Mouse (Mus musculus) midbrain, embryonic 11.5 days (tissue): ENCODE measurements around the gene Ptprcap. TPM values are rescaled to one million over a fixed set of nuclear protein-coding genes. Genes with fewer than 3 reads are reported as not detected.

Experiments used
- ATAC-seq: fragments of 200-750 bp; cut with Nextera tagmentation; 2 replicates; pipeline ENCODE4 v1.8.0; 2017; ENCODE audit warnings: moderate TSS enrichment, moderate library complexity; ENCODE audit not compliant: low FRiP score
- DNase-seq: peaks from one replicate; pipeline ENCODE4 v3.0.0; 2015; ENCODE audit warnings: low spot score; ENCODE audit errors: missing footprints
- H3K27ac ChIP-seq: fragments of 300-500 bp; sonication (generic); 2 replicates; pipeline ENCODE4 v1.5.1; 2014; ENCODE audit warnings: low read depth, low read length
- H3K27me3 ChIP-seq: fragments of 300-500 bp; sonication (generic); 2 replicates; pipeline ENCODE4 v1.6.1; 2014; ENCODE audit warnings: mild to moderate bottlenecking, low read length, moderate library complexity, mixed read lengths; ENCODE audit not compliant: control insufficient read depth, insufficient read depth
- H3K36me3 ChIP-seq: fragments of 300-500 bp; sonication (generic); 2 replicates; pipeline ENCODE4 v1.6.1; 2014; ENCODE audit warnings: mild to moderate bottlenecking, low read length, moderate library complexity, mixed read lengths; ENCODE audit not compliant: control insufficient read depth, insufficient read depth
- H3K4me1 ChIP-seq: fragments of 300-500 bp; sonication (generic); 2 replicates; pipeline ENCODE4 v1.6.1; 2014; ENCODE audit warnings: low read length; ENCODE audit not compliant: control insufficient read depth, insufficient read depth
- H3K4me2 ChIP-seq: fragments of 300-500 bp; sonication (generic); 2 replicates; pipeline ENCODE4 v1.6.1; 2014; ENCODE audit warnings: mild to moderate bottlenecking, moderate library complexity
- H3K4me3 ChIP-seq: fragments of 300-500 bp; sonication (generic); 2 replicates; pipeline ENCODE4 v1.5.1; 2014; ENCODE audit warnings: low read depth, low read length
- H3K9ac ChIP-seq: fragments of 300-500 bp; sonication (generic); 2 replicates; pipeline ENCODE4 v1.6.1; 2014; ENCODE audit warnings: low read length
- H3K9me3 ChIP-seq: fragments of 300-500 bp; sonication (generic); 2 replicates; pipeline ENCODE4 v1.6.1; 2016; ENCODE audit warnings: low read length; ENCODE audit not compliant: control insufficient read depth
- WGBS: fragments of 180-500 bp; shearing (Covaris S2); extraction: QIAGEN DNeasy Blood & Tissue Kit; methylation state at CpG from one replicate; pipeline ENCODE4 v1.1.7; 2014; 5-methylcytosine and 5-hydroxymethylcytosine counted together
- polyA plus RNA-seq: library from polyadenylated mRNA; unstranded; fragments of >200 nt; fragmentation: Nextera tagmentation; extraction: Ambion mirVana; gene quantifications from 2 replicates; pipeline ENCODE4 v1.2.1, GENCODE M21; 2014

The Ptprcap gene
- polyA plus RNA-seq, 1 experiment from 2014 or later = 0.75 TPM

GRCm38 (mm10) chr19:4143759-4144268 lies 9.6 kb upstream of the Ptprcap start, which contains the start of gene Cabp4:
Gene Cabp4, minus strand, starts transcription at chr19:4144033.
- Histone ChIP-seq H3K27me3 (no peaks in the 10 kb centered on the region), H3K9me3 (no peaks in the 10 kb centered on the region), H3K36me3 (no peaks in the 10 kb centered on the region), H3K4me2 (no peak within 1 kb of the TSS), H3K4me3 (no peak within 1 kb of the TSS), H3K4me1 (peaks cover 8% of the 10 kb centered on the region), H3K27ac (no peak within 1 kb of the TSS), H3K9ac (no peak within 1 kb of the TSS)
- no peak for DNase-seq
- WGBS = 84% methylated on average over 7 of the region's 7 CpGs
- no peak for ATAC-seq

GRCm38 (mm10) chr19:4144550-4145498 lies 8.6 kb upstream of the Ptprcap start:
- Histone ChIP-seq H3K9me3 (no peaks in the 10 kb centered on the region), H3K4me1 (peaks cover 14% of the 10 kb centered on the region), H3K27me3 (no peaks in the 10 kb centered on the region), H3K27ac (no peak overlapping the region), H3K4me3 (no peak overlapping the region), H3K9ac (no peak overlapping the region), H3K36me3 (no peaks in the 10 kb centered on the region), H3K4me2 (no peak overlapping the region)
- ATAC-seq (no peak), DNase-seq (no peak)
- WGBS = 87% methylated on average over 16 of the region's 16 CpGs

GRCm38 (mm10) chr19:4145936-4146335 lies 7.5 kb upstream of the Ptprcap start:
- H3K4me3 ChIP-seq = no peak overlapping the region
- 77% methylated on average over 5 of the region's 5 CpGs for WGBS
- H3K27ac ChIP-seq = no peak overlapping the region
- ATAC-seq (no peak), DNase-seq (no peak)
- no peak overlapping the region for H3K9ac ChIP-seq
- H3K27me3 ChIP-seq = no peaks in the 10 kb centered on the region
- peaks cover 8% of the 10 kb centered on the region for H3K36me3 ChIP-seq
- no peak overlapping the region for H3K4me2 ChIP-seq
- H3K9me3 ChIP-seq = no peaks in the 10 kb centered on the region
- H3K4me1 ChIP-seq = peaks cover 14% of the 10 kb centered on the region

GRCm38 (mm10) chr19:4146366-4147021 lies 6.9 kb upstream of the Ptprcap start:
- DNase-seq (no peak), ATAC-seq (no peak)
- Histone ChIP-seq H3K4me3 (no peak overlapping the region), H3K9me3 (no peaks in the 10 kb centered on the region), H3K4me1 (peaks cover 14% of the 10 kb centered on the region), H3K9ac (no peak overlapping the region), H3K36me3 (peaks cover 10% of the 10 kb centered on the region), H3K27me3 (no peaks in the 10 kb centered on the region), H3K27ac (no peak overlapping the region), H3K4me2 (no peak overlapping the region)
- 66% methylated on average over 12 of the region's 12 CpGs for WGBS

- DNase-seq (no peak), ATAC-seq (no peak)
- H3K4me1 ChIP-seq = peaks cover 14% of the 10 kb centered on the region
- H3K9ac ChIP-seq = no peak overlapping the region
- no peak overlapping the region for H3K27ac ChIP-seq
- no peaks in the 10 kb centered on the region for H3K27me3 ChIP-seq
- H3K4me2 ChIP-seq = no peak overlapping the region
- H3K36me3 ChIP-seq = peaks cover 10% of the 10 kb centered on the region
- WGBS = 44% methylated on average over 3 of the region's 3 CpGs
- no peak overlapping the region for H3K4me3 ChIP-seq
- H3K9me3 ChIP-seq = no peaks in the 10 kb centered on the region
Measured at GRCm38 (mm10) chr19:4147022-4147405, 6.4 kb upstream of the Ptprcap start.

- ATAC-seq (peak; percentile 61), DNase-seq (no peak)
- WGBS = 32% methylated on average over 9 of the region's 9 CpGs
- no peaks in the 10 kb centered on the region for H3K27me3 ChIP-seq
- H3K9ac ChIP-seq = peak overlapping the region; percentile 26; the same call in 1 of the 2 replicates
- no peak overlapping the region for H3K27ac ChIP-seq
- H3K4me2 ChIP-seq = peak overlapping the region; percentile 31
- H3K4me3 ChIP-seq = peak overlapping the region; percentile 84
- peaks cover 10% of the 10 kb centered on the region for H3K36me3 ChIP-seq
- peaks cover 14% of the 10 kb centered on the region for H3K4me1 ChIP-seq
- H3K9me3 ChIP-seq = no peaks in the 10 kb centered on the region
Measured at GRCm38 (mm10) chr19:4147782-4148490, 5.5 kb upstream of the Ptprcap start.

GRCm38 (mm10) chr19:4148491-4148806 lies 5.0 kb upstream of the Ptprcap start, which contains the start of gene Coro1b:
Gene Coro1b, plus strand, starts transcription at chr19:4148619.
- H3K27me3 ChIP-seq = no peaks in the 10 kb centered on the region
- under 1% methylated on average over 33 of the region's 33 CpGs for WGBS
- H3K4me3 ChIP-seq = peak within 1 kb of the TSS; percentile 84
- H3K4me2 ChIP-seq = peak within 1 kb of the TSS; percentile 90
- ATAC-seq (peak; percentile 96), DNase-seq (peak; percentile 99)
- no peak within 1 kb of the TSS for H3K27ac ChIP-seq
- H3K9ac ChIP-seq = peak within 1 kb of the TSS; percentile 83
- no peaks in the 10 kb centered on the region for H3K9me3 ChIP-seq
- H3K36me3 ChIP-seq = peaks cover 10% of the 10 kb centered on the region
- peaks cover 14% of the 10 kb centered on the region for H3K4me1 ChIP-seq

GRCm38 (mm10) chr19:4148819-4149218 lies 4.6 kb upstream of the Ptprcap start:
- Histone ChIP-seq H3K4me2 (peak overlapping the region; percentile 90), H3K9ac (peak overlapping the region; percentile 83), H3K9me3 (no peaks in the 10 kb centered on the region), H3K4me3 (peak overlapping the region; percentile 84), H3K27ac (no peak overlapping the region), H3K27me3 (no peaks in the 10 kb centered on the region), H3K36me3 (peaks cover 10% of the 10 kb centered on the region), H3K4me1 (peaks cover 14% of the 10 kb centered on the region)
- DNase-seq (no peak), ATAC-seq (no peak; the same call in 1 of the 2 replicates)
- WGBS = 3% methylated on average over 7 of the region's 8 CpGs
